Mouse (Mus musculus): ENCODE measurements around the gene Plppr2.

DNA sequence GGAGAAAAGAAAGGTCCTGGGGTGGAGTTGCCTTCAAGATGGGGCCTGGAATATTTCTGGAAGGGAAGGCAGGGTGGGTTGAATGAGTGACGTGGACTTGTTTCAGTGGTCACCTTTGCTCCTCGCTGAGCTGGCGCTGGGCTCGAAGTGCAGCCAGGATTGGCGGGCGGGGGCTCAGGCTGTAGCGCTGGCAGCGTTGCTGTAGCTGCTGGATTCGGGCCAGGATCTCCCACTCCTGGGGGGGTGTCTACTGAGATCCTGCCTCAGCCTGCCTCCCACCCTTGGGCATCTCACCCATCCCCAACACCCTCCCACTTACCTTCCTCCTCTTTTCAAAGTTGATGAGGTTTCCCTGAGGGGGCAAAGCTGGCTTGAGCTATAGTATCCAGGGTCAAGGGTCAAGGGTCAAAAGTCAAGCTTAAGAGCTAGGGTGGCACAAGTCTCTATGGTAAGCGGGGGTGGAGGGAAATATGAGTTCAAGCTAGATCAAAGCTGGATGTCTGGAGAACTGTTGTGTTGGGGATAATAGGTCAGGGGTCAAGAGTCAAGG, 39.9 kb downstream of the Plppr2 start:
- TF ChIP-seq CTCF (IDR thresholded peaks at IDR 0.05) (no peak), EP300 (IDR thresholded peaks at IDR 0.05) (no peak)
